Mouse (Mus musculus) left cerebral cortex, adult 9 months (tissue): ENCODE data around the gene Flvcr2.
A peak's percentile ranks its signal among the peaks of the same experiment; 100 is the strongest.

Experiments used
- DNase-seq, 2 experiments: peaks; one replicate each; pipeline ENCODE4 v3.0.0; 2022; ENCODE audit warnings: low spot score in 2 of 2

Flvcr2 gene

DNA sequence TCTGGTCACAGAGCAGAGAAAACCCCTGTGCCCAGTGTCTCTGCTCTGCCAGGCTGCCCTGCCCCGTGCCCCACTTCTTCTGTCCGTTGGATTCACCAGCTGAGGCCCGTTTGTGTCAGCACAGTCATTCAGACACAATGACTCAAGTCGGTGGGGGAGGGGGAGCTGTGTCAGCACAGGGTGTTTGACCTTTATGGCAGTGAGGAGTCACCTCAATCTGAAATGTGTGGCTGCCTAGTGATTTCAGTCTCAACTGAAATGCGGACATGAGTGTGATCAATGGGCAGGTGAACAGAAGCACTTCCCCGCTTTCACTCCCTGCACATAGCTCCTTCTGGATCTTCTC lies 16.4 kb upstream of the Flvcr2 start:
- DNase-seq, result no peak

DNA sequence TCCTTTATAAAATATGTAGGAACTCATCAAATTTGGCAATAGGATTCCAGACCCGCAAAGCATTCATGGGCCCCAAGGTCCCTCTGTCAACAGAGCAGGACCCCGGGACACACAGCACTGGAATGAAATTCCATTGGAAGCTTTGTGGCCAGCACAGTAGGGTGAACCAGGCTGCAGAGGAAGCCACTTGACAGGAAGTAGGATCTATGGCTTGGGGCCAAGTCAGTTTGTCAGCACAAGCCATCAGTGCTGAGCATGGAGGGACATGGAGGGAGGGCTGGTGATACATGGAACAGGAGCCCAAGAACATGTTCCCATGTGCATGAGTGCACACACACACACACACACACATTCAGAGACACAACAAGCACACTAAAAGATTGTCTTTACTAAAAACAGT lies 10.1 kb upstream of the Flvcr2 start:
- no peak for DNase-seq

DNA sequence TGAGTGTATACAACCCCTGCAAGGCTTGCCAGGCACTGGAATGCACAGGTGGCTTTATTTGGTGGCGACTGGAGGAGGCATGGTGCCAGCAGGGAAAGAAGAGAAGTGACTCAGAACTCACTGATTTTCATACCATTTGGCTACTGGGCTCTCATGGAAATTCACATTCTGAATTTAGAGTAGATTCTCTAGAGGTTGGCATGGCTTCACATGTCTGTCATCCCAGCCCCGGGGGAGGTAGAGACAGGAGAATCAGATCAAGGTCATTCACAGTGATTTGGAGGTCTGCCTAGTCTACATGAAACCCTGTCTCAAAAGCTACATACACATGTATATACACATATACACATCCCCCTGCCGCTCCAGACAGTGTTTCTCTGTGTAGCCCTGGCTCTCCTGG lies 9.4 kb upstream of the Flvcr2 start:
- DNase-seq, result peak in 1 of 2 experiments; percentile 33

DNA sequence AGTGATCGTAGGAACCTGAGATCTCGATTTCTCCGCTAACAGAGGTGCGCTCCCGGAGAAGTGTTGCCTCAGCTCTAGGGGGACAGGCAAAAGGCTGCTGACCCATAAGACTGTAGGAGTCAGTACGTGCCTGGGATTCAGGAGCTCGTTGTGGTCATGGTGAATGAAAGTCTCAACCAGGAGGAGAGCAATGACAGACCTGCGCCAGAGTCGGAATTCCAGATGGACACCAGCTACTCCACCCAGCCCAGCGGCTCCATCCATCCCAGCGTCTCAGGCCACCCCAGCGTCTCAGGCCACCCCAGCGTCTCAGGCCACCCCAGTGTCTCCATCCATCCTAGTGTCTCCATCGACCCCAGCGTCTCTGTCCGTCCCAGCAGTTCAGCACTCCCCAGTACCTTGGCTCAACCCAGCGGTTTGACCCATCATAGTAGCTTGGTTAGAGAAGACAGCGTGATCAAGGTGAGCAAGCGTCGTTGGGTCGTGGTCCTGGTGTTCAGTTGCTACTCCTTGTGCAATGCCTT lies 419 bp downstream of the Flvcr2 start:
- no peak for DNase-seq

DNA sequence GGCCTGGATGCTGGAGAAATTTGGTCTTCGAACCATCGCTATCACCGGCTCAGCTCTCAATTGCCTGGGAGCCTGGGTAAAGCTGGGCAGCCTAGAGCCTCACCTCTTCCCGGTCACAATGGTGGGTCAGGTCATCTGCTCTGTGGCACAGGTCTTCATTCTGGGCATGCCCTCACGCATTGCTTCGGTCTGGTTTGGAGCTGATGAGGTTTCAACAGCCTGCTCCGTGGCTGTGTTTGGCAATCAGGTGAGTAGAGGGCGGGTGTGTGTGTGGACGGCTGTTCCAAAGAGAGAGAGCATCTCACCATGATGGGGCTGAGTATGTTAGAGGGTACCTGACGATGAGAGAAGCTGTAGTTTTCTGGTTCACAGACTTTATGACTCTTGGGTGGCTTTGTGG lies 1.0 kb downstream of the Flvcr2 start:
- no peak for DNase-seq

DNA sequence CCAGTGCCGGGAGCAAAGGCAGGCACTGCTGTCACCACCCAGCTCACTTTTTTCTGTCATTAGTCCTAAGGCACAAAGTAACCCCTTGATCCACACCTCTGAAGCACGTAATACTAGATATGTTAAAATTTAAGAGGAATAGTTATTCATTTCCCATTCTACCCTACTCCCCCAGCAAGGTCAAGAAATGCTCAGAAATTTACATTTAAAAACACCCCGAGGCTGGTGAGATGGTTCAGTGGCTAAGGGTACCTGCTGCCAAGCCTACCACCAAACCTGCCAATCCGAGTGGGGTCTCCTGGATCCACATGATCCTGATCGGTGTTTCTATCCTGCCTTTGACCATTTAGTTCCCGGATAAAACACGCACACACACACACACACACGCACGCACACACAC lies 3.5 kb downstream of the Flvcr2 start:
- no peak for DNase-seq

DNA sequence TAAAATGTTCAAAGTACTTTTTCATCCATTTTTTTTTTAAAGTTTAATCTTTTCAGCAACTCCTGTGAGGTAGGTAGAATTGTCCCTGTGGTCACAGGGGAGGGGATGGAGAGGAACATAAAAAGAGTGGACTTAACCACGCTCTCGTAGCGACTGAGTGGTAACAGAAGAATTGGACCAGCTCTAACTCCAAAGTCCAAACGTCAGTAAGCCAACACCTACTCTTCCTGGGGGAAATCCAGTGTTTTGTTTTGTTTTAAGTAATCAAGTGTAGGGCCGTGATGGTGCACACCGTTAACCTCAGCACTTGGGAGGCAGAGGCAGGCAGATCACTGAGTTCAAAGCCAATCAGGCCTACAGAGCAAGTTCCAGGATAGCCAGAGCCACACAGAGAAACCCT lies 5.8 kb downstream of the Flvcr2 start:
- DNase-seq, result no peak

DNA sequence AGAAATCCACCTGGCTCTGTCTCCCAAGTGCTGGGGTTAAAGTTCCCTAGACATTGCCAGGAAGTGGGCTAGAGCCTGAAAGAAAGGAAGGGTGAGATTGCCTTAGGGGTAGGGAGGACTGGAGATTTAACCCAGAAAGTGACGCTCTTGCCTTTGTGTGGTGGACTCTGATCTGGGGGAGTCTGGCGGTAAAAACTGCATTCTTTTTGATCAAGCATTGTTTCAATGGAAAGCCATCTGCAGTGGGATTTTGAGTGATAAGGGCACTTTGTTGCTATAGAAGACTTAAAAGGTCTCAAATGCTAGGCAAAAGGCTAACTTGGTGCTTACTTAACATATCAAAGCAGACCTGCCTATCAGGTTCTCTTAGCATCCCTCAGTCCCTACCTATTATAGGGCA lies 6.9 kb downstream of the Flvcr2 start:
- no peak for DNase-seq

DNA sequence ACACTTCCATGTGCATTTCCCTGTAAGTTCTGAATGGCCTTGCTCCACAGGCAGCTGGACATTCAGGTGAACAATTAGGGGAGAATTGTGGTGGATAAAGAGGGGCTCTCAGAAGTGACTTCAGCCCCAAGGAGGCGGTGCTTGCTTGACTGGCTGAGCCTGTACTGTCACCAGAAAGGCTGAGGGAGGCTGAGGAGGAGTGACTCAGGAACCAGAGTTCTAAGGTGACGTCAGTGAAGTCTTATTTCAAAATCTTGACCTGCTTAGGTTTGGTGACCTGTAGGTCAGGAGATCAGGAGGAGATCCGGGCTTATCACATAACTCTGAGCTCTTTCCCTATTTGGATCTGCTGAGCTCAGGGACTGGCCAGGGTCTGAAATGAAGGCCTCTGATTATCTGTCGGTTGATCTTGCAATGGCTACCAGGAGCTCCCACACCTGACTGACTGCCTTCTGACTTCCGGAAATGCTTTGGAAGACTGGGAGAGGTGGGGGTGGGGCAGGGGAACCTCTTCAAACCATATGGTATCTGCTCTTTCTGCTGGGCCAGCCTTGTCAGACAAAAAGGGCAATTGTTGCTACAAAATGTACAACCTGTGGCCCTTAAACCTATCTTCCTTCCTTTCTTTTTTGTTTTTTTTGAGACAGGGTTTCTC lies 8.4 kb downstream of the Flvcr2 start:
- DNase-seq, result no peak

DNA sequence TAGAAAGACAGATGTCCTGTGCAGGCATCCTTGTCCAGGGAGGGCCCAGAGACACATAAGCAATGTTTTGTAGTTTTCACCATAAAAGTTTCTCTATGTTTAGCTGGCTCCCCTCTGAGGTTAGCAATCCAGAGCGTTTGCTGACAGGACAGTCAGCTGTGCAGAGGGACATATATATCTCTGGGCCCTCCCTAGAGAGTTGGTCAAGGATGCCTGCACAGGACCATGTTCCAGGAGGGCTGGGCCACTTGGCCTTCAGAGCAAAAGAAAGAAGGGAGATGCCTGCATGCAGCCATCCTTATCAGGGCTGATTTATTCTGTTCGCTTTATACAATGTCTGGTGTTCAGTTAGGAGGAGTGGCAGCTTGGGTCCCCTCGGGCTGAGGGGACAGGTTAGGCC lies 10.1 kb downstream of the Flvcr2 start:
- DNase-seq, result no peak

DNA sequence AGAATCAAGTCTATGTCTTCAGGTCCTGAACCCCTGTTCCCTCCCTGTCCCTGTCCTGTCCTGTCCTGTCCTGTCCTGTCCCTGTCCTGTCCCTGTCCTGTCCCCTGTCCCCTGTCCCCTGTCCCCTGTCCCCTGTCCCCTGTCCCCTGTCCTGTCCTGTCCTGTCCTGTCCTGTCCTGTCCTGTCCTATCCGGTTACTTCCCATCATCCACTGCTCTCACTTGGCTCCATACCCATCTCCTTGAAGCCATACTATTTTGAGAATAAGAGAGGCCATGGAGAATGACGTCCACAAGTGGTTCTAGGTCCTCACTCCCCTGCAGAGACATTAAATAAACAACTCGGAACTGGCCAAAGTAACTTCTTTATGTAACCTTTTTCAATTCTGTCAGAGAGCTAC lies 10.7 kb downstream of the Flvcr2 start:
- no peak for DNase-seq

DNA sequence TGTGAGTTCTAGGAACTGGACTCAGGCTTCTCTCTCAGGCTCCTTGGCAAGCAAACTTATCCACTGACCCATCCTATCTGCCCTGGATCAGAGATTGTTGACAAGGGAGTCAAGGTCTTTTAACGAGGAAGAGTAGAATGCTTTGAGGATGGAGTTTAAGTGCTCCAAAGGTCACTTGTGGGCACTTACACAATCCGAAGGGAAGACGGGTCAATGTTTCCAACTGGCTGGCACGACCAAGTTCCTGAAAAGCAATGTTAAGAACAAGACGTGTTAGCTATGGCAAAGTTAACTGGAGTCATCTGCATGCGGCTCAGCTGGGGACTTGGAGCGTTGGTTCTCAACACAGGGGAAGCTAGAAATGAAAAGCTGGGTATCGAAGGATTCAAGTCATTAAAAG lies 12.4 kb downstream of the Flvcr2 start:
- DNase-seq, result no peak

DNA sequence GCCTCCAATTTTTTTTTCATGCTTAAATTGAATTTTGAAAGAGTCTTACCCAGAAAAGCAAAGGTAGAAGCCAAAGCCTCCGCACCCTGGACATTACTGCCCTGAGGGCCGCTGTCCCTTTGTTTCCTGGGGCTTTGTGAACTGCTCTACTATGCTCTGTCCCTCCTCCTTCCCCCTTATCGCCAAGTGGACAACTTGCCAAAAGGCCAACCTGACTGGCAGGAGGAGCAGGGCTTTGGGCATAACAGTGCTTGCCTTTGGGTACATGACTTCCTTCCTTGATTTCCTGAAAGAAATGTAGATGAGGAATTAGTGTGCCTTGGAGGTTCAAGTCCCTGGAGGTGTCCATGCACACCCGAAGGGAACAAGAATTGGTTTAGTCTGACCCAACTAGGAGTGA lies 15.1 kb downstream of the Flvcr2 start:
- DNase-seq, result no peak

DNA sequence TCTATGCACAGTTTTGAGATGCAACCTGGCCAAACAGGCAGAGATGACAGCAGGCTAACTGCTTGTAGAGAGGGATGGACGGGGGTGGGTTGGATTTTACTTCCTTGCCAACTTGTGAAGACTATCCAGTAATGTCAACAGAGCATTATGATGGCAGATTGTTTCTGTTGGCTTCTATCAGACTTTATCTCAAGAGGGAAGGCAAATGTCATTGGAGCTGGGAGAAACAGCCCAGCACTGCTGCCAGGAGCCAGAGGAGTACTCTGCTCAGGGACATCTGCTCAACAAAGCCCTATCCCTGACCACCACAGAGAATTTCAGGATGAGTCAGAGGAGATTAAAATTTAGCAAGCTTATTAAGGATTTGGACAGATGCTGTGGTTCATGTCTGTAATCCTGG lies 18.3 kb downstream of the Flvcr2 start:
- no peak for DNase-seq

DNA sequence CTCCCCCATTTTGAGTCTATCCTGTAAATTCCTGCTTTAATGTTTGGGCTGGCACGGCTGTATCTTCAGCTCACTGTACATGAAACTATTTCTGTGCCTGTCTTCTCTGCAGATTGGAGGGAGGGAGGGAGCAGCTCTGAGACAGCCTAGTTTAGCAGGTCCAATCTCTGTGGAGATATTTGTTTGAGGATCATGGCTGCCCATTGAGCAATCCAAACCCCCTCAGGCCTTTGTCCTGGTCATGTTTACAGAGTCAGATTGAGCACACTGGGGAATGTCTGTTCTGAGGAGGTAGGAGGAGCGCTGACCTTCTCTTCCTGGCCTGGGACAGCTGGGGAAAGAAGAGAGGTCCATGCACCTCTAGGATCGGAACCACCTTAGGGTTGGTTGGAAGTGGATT lies 19.9 kb downstream of the Flvcr2 start:
- no peak for DNase-seq

DNA sequence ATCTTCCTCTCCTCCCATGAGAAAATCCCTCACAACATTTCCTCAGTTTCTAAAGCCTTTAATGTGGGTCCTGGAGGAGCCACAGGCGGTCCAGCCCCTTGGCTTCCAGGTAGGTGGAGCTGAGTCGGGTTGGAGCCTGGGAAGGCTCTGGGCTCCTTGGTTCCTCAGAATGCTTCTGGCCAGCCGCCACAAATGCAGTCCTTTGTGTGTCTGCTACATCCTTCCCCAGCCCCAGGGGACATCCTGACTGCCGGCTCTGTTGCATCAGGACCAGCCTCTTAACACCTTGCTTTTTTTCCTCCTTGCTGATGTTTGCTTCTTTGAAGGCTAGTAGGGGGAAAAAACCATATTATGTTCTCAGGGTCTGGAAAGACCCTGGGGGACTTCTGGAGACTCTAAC lies 21.4 kb downstream of the Flvcr2 start:
- no peak for DNase-seq

DNA sequence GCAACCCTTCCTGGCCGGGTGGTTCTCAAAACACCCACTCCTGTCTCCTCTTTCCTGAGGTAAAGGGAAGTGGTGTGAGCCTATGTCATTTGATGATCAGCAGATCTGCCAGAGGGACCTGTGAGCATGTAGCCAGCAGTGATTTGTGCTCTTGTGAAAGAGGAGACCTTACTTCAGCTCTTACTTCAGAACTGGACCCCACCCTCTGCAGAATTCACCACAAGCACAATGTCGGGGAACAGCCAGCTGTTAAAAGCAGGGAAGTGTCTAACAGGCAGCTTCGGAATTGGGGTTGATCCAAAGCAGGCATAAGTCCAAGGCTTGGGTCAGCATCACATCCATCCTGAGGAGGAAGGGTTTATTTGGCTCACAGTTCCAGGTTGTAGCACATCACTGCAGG lies 25.0 kb downstream of the Flvcr2 start:
- no peak for DNase-seq

DNA sequence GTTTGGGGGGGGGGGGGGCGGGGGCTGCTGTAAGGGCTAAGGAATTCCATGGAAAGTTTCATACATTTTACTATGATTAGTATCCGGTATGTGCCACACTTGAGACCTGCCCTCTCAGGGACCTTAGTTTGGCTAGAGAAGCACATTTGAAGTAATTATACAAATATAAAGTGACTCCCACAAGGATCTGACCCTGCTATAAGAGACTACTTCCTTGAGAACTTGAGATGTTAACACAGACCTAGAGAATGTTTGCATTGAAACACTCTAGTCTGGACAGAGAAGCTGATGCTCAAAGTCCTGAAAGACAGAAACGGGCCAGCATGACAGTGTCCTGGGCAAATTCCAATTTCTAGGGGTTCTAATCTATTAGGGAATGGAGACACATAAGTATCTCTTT lies 32.6 kb downstream of the Flvcr2 start:
- no peak for DNase-seq

DNA sequence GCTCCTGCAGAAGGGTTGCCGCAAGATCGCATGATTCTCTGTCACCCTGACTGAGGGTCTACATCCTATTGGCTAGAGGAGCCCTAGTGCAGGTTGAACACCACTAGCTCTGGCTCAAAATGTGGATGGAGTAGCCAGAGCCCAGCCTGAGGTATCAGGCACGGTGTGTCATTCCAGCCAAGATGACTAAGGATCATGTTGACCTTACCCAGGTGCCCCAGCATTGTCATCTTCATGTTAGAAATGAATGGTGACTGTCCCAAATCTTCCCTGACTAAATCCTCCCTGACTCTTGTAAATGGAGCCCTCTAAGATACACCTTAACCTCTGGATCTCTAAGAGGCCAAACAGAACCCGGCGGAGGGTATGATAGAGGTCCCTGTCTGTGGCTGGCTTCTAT lies 33.4 kb downstream of the Flvcr2 start:
- DNase-seq, result no peak

DNA sequence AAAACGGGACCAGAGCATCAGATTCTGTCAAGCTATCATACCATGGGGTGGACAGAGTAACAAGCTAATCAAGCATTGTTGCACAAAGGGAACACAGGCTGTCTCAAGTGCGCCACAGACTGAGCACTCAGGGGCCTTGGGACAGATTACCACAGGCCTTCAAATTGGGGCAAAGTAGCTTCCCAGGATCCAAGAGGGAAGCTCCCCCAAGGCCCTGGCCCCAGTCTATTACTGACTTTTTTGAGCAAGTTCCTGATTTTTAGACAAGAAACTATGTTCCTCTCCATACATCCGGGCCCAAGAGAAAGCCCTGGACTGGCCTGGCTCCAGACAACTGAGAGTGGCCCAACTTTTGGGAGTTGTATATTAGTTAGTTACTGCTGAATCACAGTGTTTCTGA lies 35.3 kb downstream of the Flvcr2 start:
- no peak for DNase-seq

DNA sequence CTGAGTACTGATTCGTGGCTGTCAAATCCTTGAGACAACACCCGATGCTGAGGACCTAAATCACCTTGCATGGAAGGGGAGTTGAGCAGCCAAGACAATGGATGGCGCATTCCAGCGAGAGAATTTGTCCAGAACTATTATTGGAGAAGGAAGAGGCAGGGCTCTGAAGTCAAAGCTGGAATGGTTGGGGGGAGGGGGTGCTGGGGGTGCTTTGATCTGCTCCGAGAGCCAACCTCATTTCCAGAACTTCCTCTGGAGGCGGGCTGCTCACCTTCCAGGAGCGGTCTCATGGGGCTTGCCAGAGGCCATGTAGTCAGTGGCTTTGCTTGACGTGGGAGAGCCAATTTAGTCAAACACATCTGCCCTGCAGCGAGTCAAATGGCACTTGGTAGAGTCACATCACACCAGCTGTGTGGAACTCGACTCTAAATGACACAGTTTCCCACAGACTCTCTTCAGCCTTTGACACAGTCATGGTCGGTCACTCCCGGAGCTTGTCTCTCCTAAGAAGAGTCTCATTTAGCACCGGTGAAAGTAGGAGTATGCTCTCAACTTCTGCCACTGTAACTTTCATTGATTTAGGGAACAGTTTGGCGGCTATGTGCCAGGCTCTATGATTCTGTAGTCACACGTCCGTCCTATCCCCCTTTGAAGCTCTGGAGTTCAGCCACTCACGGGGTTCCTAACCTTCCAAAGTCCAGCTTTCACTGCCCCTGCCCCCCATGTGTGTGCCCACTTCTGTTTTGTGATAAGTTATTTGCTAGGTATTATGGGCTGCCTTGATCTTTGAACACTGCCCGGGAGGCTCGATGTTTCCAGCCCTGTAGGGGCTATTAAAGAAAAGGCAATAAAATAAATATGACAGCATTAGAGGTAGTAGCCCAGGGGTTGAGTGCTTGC lies 38.8 kb downstream of the Flvcr2 start:
- DNase-seq, result no peak

DNA sequence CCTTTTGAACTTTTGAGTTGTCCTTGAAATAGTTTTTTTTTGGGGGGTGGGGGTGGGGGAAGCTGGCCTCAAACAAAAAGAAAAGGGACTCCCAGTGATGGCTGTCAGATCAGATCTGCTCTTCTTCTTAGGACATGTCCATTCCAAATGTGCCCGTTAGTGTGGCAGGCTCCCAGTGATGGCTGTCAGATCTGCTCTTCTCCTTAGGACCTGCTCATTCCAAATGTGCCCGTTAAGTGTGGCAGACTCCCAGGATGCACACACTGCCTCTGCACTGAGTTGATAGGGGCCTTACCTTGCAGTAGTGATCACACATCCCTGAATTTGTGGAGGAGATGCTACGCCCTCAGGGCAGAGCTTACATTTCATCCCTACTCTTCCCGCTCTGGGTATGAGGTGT lies 45.8 kb downstream of the Flvcr2 start:
- DNase-seq, result no peak

DNA sequence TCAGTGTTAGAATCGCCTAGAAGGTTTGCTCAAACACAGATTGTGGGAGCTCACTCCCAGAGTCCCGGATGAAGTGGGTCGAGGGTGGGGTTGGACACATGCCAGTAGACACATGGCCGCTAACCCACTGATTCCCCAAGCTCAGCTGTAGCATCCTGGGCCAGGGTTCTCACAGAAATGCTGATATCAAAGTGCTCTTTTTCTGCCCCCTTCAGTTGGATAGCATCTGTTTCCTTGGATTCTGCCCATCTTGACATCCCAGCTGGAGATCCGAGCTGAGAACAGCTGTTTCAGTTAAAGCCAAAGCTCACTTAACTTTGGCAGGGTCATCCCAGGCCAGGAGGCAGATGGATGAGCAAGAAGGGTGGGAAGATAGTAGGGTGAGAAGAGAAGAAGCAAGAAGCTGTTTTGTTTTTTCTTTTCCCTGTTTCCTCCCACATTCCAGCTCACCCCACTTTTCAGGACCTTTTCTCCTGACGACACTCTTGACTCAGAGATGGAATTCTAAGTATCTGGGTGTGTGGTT lies 46.5 kb downstream of the Flvcr2 start:
- peak; percentile 10 to 37 for DNase-seq
